Mouse (Mus musculus) G1E (cell line): ENCODE data around the gene Rpl18. TPM values are rescaled to one million over a fixed set of nuclear protein-coding genes. Genes with fewer than 3 reads are reported as not detected.
A peak's percentile ranks its signal among the peaks of the same experiment; 100 is the strongest.

ENCODE experiments used
- ATAC-seq: 2 replicates; pipeline ENCODE4 v1.8.0; 2016; ENCODE audit warnings: mild to moderate bottlenecking; ENCODE audit not compliant: insufficient number of reproducible peaks, poor library complexity, low FRiP score, severe bottlenecking; ENCODE audit errors: extremely low read depth
- DNase-seq: peaks from one replicate; pipeline ENCODE4 v3.0.0; 2012; ENCODE audit warnings: low spot score
- H3K27me3 ChIP-seq: 2 replicates; pipeline ENCODE4 v1.6.1; 2012; ENCODE audit warnings: mild to moderate bottlenecking, low read length, inconsistent platforms; ENCODE audit not compliant: insufficient read depth
- H3K36me3 ChIP-seq: replicated peaks from 2 replicates; pipeline ENCODE3; 2012; ENCODE audit warnings: mild to moderate bottlenecking, inconsistent platforms
- H3K4me1 ChIP-seq: 2 replicates; pipeline ENCODE4 v1.6.1; 2012; ENCODE audit warnings: low read depth, low read length, inconsistent platforms, mixed read lengths; ENCODE audit not compliant: insufficient read depth
- H3K4me3 ChIP-seq: 2 replicates; pipeline ENCODE4 v1.5.1; 2012; ENCODE audit warnings: low read depth, mild to moderate bottlenecking, inconsistent platforms, low read length, moderate library complexity, mixed read lengths
- H3K9me3 ChIP-seq: replicated peaks from 2 replicates; pipeline ENCODE4 v1.6.1; 2012; ENCODE audit warnings: inconsistent platforms
- CTCF ChIP-seq: IDR thresholded peaks from 2 replicates; pipeline ENCODE4 v1.5.1; 2012; ENCODE audit warnings: low read depth, low read length, inconsistent platforms, mixed read lengths
- GATA1 ChIP-seq: IDR thresholded peaks from 2 replicates; pipeline ENCODE4 v1.6.1; 2012; ENCODE audit warnings: borderline replicate concordance, low read length, inconsistent platforms, mixed read lengths
- GATA2 ChIP-seq: IDR thresholded peaks from 2 replicates; pipeline ENCODE4 v1.6.1; 2012; ENCODE audit warnings: low read depth, low read length, inconsistent platforms, borderline replicate concordance
- POLR2AphosphoS5 ChIP-seq: IDR thresholded peaks from 2 replicates; pipeline ENCODE4 v1.6.1; 2012; ENCODE audit warnings: low read depth, low read length, inconsistent platforms; ENCODE audit not compliant: insufficient replicate concordance
- TAL1 ChIP-seq: conservative IDR thresholded peaks from 2 replicates; pipeline ENCODE4 v1.6.1; 2012; ENCODE audit warnings: low read depth, low read length, inconsistent platforms, mixed read lengths
- polyA plus RNA-seq: library from polyadenylated mRNA; stranded (reverse); fragments of >175 nt; gene quantifications from 2 replicates; pipeline ENCODE4 v1.2.3, GENCODE M21; 2012
- total RNA-seq, 2 experiments: library from RNA; stranded (forward) in 1 of 2; stranded (reverse) in 1 of 2; fragments of 200-1000 nt in 1 of 2; fragments of >200 nt in 1 of 2; fragmentation: Nextera tagmentation in 1 of 2; gene quantifications; 2 replicates each; pipeline ENCODE4 v1.2.3; 2014 to 2017

Gene Rpl18
- total and polyA plus RNA-seq, 3 experiments: 1,837 to 14,383 (median 3,291) TPM

DNA sequence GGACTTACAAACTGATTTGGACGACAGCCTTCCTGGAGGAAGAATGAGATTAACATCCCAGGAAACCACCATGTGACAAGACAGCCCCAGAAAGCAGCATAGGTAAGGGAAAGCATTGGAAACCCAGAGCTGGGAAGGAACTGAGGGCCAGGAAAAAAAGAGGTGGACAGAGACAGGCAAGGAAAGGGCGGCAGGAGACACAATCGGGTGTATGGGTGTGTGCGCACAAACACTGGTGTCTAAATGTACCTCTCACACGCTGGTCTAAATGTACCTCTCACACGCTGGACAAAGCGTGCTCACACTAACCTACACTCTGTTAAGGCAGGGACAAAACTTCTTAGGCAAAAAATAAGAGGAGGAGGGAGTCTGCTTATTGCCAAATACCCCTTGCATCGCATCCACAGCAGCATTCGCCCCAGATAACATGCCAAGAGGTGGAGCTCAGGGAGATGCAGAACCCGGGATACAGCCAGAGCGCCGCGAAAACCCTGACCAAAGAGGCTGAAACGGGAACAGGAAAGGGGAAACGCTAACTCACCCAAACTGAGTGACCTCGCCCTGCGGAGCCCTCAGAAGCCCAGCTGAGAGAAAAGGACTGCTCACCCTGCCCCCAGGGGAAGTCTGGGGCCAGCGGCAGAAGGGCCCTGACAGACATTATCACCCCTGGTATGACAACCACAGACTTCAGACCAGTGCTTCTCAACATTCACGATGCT, 643 bp downstream of the Rpl18 start:
- Histone ChIP-seq H3K9me3 (no peaks in the 10 kb centered on the region), H3K27me3 (no peaks in the 10 kb centered on the region), H3K4me3 (peak overlapping the region; percentile 77), H3K4me1 (peaks cover 65% of the 10 kb centered on the region), H3K36me3 (peaks cover 76% of the 10 kb centered on the region)
- no peak for TF ChIP-seq TAL1
- no peak for TF ChIP-seq GATA1
- no peak for TF ChIP-seq CTCF
- no peak for TF ChIP-seq POLR2AphosphoS5
- TF ChIP-seq GATA2: no peak
- DNase-seq (no peak), ATAC-seq (no peak)

DNA sequence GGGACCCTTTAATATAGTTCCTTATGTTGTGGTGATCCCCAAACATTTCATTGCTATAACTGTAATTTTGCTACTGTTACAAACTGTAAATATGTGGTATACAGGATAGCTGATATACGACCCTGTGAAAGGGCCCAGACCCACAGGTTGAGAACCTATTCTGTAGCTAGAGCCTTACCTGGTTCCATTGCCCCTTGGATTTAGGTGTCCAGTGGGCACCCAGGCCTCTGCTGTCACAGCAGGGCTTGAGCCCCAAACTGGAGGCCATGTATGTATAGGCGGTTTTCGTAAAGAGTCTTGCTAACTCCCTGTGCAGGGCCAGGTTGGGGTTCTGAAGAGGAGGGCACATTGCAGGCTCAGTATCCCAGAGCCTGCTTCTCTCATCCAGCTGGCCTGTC, 1.2 kb downstream of the Rpl18 start:
- Histone ChIP-seq H3K36me3 (peaks cover 76% of the 10 kb centered on the region), H3K4me3 (peak overlapping the region; percentile 77), H3K4me1 (peaks cover 71% of the 10 kb centered on the region), H3K27me3 (no peaks in the 10 kb centered on the region), H3K9me3 (no peaks in the 10 kb centered on the region)
- ATAC-seq: no peak
- no peak for DNase-seq
- TF ChIP-seq GATA1: no peak
- TF ChIP-seq TAL1: no peak
- no peak for TF ChIP-seq GATA2
- TF ChIP-seq CTCF: no peak
- no peak for TF ChIP-seq POLR2AphosphoS5

DNA sequence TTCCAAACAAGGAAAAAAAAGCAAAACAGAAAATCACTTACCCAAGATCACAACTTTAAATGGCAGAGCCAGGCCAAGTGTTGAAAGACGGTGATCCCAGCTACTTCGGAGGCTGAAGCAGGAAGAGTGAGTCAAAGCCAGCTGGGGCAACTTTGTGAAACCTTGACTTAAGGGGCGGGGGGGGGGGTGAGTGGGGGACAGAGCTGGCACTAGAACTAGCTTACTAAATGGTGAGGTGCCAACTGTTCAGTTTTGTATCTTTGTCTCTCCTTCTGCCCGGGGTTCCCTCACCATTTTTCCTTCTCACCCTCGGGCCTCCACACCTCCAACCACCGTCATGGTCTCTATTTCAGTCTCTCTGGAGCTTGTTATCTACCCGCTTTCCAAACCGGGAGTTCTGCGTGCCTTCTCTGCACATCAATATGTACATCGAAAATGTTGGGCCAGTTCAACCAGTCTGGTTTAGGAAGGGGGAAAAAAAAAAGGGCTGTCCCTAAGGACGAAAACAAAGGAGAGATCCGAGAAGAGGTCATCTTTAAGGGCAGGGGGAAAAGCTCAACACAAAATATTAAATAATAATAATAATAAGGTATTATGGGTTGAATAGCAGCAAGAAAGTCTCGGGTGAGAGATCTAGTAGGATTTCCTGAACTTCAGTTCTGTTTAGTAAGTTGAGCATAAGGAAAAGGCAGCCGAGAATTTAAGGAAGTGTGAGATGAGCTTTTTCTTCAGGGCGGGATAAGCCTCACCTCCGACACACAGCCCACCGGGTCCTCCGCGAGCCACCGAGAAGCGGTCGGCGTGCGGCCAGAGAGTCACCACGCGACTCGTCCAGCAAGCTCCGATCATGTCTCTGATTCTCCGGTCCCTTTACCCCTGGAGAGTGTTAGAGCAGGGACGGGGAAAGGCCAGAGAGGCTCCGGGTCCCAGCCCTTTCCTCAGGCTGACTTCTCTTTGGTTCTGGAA, 2.0 kb downstream of the Rpl18 start:
- peaks cover 74% of the 10 kb centered on the region for H3K4me1 ChIP-seq

DNA sequence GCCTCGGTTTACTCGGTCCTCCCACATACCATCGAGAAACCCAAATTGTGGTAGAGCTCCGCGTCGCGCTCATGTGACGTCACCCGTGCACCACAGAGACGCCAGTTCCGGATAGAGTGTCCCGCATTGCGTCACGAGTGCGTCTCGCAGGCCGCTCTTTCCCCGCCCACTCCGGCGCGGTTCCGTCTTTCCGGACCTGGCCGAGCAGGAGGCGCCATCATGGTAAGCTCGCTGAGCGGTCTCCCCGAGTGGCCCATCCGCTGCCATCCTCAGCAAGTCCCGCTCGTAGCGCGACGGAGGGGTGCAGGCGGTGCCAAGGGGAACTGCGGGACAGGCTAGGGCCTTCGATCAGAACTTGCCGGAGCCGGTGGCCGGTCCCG, 2.7 kb downstream of the Rpl18 start, which contains the start of gene Sphk2:
Gene Sphk2, minus strand, starts transcription at position 85 of the 380 bp plus-strand sequence.
- Histone ChIP-seq H3K27me3 (no peaks in the 10 kb centered on the region), H3K9me3 (no peaks in the 10 kb centered on the region), H3K36me3 (peaks cover 76% of the 10 kb centered on the region), H3K4me3 (peak within 1 kb of the TSS; percentile 77), H3K4me1 (peaks cover 77% of the 10 kb centered on the region)
- peak; percentile 74 for DNase-seq
- ATAC-seq: peak; percentile 62
- TF ChIP-seq POLR2AphosphoS5: peak; percentile 77
- TF ChIP-seq GATA2: no peak

More for the DNA sequence above, 2.0 kb downstream of the Rpl18 start:
- no peak for TF ChIP-seq TAL1
- TF ChIP-seq CTCF: no peak
- no peak for TF ChIP-seq POLR2AphosphoS5
- no peak for TF ChIP-seq GATA2
- TF ChIP-seq GATA1: no peak
- peaks cover 76% of the 10 kb centered on the region for H3K36me3 ChIP-seq
- peak overlapping the region; percentile 77 for H3K4me3 ChIP-seq
- ATAC-seq (no peak), DNase-seq (no peak)
- H3K27me3 ChIP-seq: no peaks in the 10 kb centered on the region
- H3K9me3 ChIP-seq: no peaks in the 10 kb centered on the region

DNA sequence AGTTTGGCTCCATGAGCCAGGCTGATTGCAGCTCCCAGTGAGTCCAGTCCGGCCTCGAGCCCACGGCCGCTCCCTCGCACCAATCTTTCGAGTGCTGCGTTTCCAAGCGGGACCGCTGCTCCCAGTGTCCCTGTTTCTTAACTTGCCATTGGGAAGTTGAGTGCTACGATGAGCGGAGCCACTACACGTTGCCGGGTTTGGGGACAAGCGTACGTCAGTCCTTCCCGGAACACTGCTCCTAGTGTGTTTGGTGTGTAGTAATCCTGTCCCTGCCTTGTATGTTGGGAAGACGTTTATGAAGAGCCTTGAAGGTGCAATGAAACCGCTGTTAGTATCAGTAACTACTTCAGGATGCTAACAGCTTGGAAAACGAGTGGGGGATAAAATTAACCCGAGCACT, 3.1 kb downstream of the Rpl18 start:
- H3K4me1 ChIP-seq: peaks cover 77% of the 10 kb centered on the region
- no peaks in the 10 kb centered on the region for H3K9me3 ChIP-seq
- peaks cover 76% of the 10 kb centered on the region for H3K36me3 ChIP-seq
- peak overlapping the region; percentile 77 for H3K4me3 ChIP-seq
- TF ChIP-seq GATA2 (no peak), POLR2AphosphoS5 (no peak), GATA1 (no peak), TAL1 (no peak), CTCF (no peak)
- no peak for DNase-seq
- H3K27me3 ChIP-seq: no peaks in the 10 kb centered on the region
- no peak for ATAC-seq

DNA sequence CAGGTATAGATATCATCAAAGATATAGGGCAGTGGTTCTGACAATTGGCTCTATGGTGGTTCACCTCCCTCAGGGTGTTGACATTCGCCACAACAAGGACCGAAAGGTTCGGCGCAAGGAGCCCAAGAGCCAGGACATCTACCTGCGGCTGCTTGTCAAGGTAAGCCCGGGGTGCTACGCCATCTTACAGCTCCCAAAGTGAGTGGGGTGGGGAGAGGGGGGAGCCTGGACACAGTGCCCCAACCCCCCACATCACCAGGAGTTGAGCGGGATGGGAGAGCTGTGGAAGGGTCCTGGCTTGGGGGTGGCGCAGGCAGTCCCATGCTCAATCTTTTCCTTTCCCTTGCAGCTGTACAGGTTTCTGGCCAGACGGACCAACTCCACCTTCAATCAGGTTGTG, 3.9 kb downstream of the Rpl18 start:
- H3K36me3 ChIP-seq: peaks cover 76% of the 10 kb centered on the region
- H3K4me1 ChIP-seq: peaks cover 76% of the 10 kb centered on the region
- peak overlapping the region; percentile 77 for H3K4me3 ChIP-seq
- no peak for TF ChIP-seq TAL1
- TF ChIP-seq POLR2AphosphoS5: 0 out of 2 replicates have a peak, but pooled peaks have one; percentile 39
- TF ChIP-seq GATA2: no peak
- no peak for DNase-seq
- H3K27me3 ChIP-seq: no peaks in the 10 kb centered on the region
- H3K9me3 ChIP-seq: no peaks in the 10 kb centered on the region
- ATAC-seq: no peak
